Mouse (Mus musculus): ENCODE measurements around the gene Rnase1. TPM values are rescaled to one million over a fixed set of nuclear protein-coding genes. Genes with fewer than 3 reads are reported as not detected.
A peak's percentile ranks its signal among the peaks of the same experiment; 100 is the strongest.
"Not testable (repeated sequence)": the region's sequence is repeated elsewhere in the genome, so short reads cannot be mapped to it uniquely, and the experiment has no call there.

Gene Rnase1
- polyA plus RNA-seq, 1 experiment from 2014 or later: not detected

GRCm38 (mm10) chr14:51104366-51104765, 42.2 kb downstream of the Rnase1 start:
- H3K4me1 ChIP-seq (replicated peaks; ENCODE audit: control insufficient read depth, insufficient read depth, low read length): no peaks in the 10 kb centered on the region
- DNase-seq (ENCODE audit: low spot score) (no peak), ATAC-seq (ENCODE audit: low FRiP score) (no peak)
- no peaks in the 10 kb centered on the region for H3K27me3 ChIP-seq (ENCODE audit: control insufficient read depth, insufficient read depth, low read length)
- H3K4me2 ChIP-seq (replicated peaks; ENCODE audit: low read depth, low read length): no peak overlapping the region
- WGBS: 84% methylated on average over 2 of the region's 2 CpGs
- no peak overlapping the region for H3K9ac ChIP-seq (ENCODE audit: low read depth, low read length)
- no peak overlapping the region for H3K27ac ChIP-seq (ENCODE audit: low read depth, low read length)
- H3K4me3 ChIP-seq (ENCODE audit: low read depth, low read length): no peak overlapping the region
- H3K36me3 ChIP-seq (ENCODE audit: control insufficient read depth, insufficient read depth, low read length): no peaks in the 10 kb centered on the region
- H3K9me3 ChIP-seq (ENCODE audit: control insufficient read depth, low read length): no peaks in the 10 kb centered on the region

GRCm38 (mm10) chr14:51103217-51103616, 43.4 kb downstream of the Rnase1 start:
- WGBS: 64% methylated on average over 3 of the region's 3 CpGs
- no peaks in the 10 kb centered on the region for H3K4me1 ChIP-seq (replicated peaks; ENCODE audit: control insufficient read depth, insufficient read depth, low read length)
- H3K4me3 ChIP-seq (ENCODE audit: low read depth, low read length): no peak overlapping the region
- H3K9ac ChIP-seq (ENCODE audit: low read depth, low read length): no peak overlapping the region
- DNase-seq (ENCODE audit: low spot score) (peak; percentile 78), ATAC-seq (ENCODE audit: low FRiP score) (peak; percentile 56; the same call in 1 of the 2 replicates)
- H3K4me2 ChIP-seq (replicated peaks; ENCODE audit: low read depth, low read length): no peak overlapping the region
- H3K9me3 ChIP-seq (ENCODE audit: control insufficient read depth, low read length): no peaks in the 10 kb centered on the region
- H3K27me3 ChIP-seq (ENCODE audit: control insufficient read depth, insufficient read depth, low read length): no peaks in the 10 kb centered on the region
- no peaks in the 10 kb centered on the region for H3K36me3 ChIP-seq (ENCODE audit: control insufficient read depth, insufficient read depth, low read length)
- H3K27ac ChIP-seq (ENCODE audit: low read depth, low read length): no peak overlapping the region

- no peaks in the 10 kb centered on the region for H3K9me3 ChIP-seq (ENCODE audit: control insufficient read depth, low read length)
Measured at GRCm38 (mm10) chr14:51101284-51101683, 45.3 kb downstream of the Rnase1 start.

GRCm38 (mm10) chr14:51098921-51099320, 47.7 kb downstream of the Rnase1 start:
- H3K4me1 ChIP-seq (replicated peaks; ENCODE audit: control insufficient read depth, insufficient read depth, low read length): no peaks in the 10 kb centered on the region
- no peak overlapping the region for H3K4me3 ChIP-seq (ENCODE audit: low read depth, low read length)
- no peak for DNase-seq (ENCODE audit: low spot score)
- ATAC-seq (ENCODE audit: low FRiP score): no peak
- no peak overlapping the region for H3K27ac ChIP-seq (ENCODE audit: low read depth, low read length)
- H3K36me3 ChIP-seq (ENCODE audit: control insufficient read depth, insufficient read depth, low read length): no peaks in the 10 kb centered on the region
- H3K9ac ChIP-seq (ENCODE audit: low read depth, low read length): no peak overlapping the region
- no peaks in the 10 kb centered on the region for H3K27me3 ChIP-seq (ENCODE audit: control insufficient read depth, insufficient read depth, low read length)
- 96% methylated on average over 11 of the region's 11 CpGs for WGBS
- no peaks in the 10 kb centered on the region for H3K9me3 ChIP-seq (ENCODE audit: control insufficient read depth, low read length)
- no peak overlapping the region for H3K4me2 ChIP-seq (replicated peaks; ENCODE audit: low read depth, low read length)

More at GRCm38 (mm10) chr14:51101284-51101683, 45.3 kb downstream of the Rnase1 start:
- no peak overlapping the region for H3K4me2 ChIP-seq (replicated peaks; ENCODE audit: low read depth, low read length)
- DNase-seq (ENCODE audit: low spot score) (no peak), ATAC-seq (ENCODE audit: low FRiP score) (no peak)
- no peaks in the 10 kb centered on the region for H3K27me3 ChIP-seq (ENCODE audit: control insufficient read depth, insufficient read depth, low read length)
- no peaks in the 10 kb centered on the region for H3K4me1 ChIP-seq (replicated peaks; ENCODE audit: control insufficient read depth, insufficient read depth, low read length)
- no peak overlapping the region for H3K9ac ChIP-seq (ENCODE audit: low read depth, low read length)
- no peak overlapping the region for H3K27ac ChIP-seq (ENCODE audit: low read depth, low read length)
- 81% methylated on average over 9 of the region's 9 CpGs for WGBS
- H3K4me3 ChIP-seq (ENCODE audit: low read depth, low read length): no peak overlapping the region
- H3K36me3 ChIP-seq (ENCODE audit: control insufficient read depth, insufficient read depth, low read length): no peaks in the 10 kb centered on the region

- not testable (repeated sequence) for H3K27me3 ChIP-seq (ENCODE audit: control insufficient read depth, insufficient read depth, low read length); H3K4me1 ChIP-seq (replicated peaks; ENCODE audit: control insufficient read depth, insufficient read depth, low read length); H3K27ac ChIP-seq (ENCODE audit: low read depth, low read length); H3K4me2 ChIP-seq (replicated peaks; ENCODE audit: low read depth, low read length); H3K4me3 ChIP-seq (ENCODE audit: low read depth, low read length); H3K9me3 ChIP-seq (ENCODE audit: control insufficient read depth, low read length); H3K9ac ChIP-seq (ENCODE audit: low read depth, low read length); H3K36me3 ChIP-seq (ENCODE audit: control insufficient read depth, insufficient read depth, low read length)
- ATAC-seq (ENCODE audit: low FRiP score) (peak; percentile 33; the same call in 1 of the 2 replicates), DNase-seq (ENCODE audit: low spot score) (peak; percentile 61)
- WGBS: 47% methylated on average over 1 of the region's 1 CpGs
Measured at GRCm38 (mm10) chr14:51098300-51098699, 48.3 kb downstream of the Rnase1 start.

GRCm38 (mm10) chr14:51095736-51096524, 50.7 kb downstream of the Rnase1 start:
- 77% methylated on average over 9 of the region's 9 CpGs for WGBS
- Histone ChIP-seq H3K36me3 (ENCODE audit: control insufficient read depth, insufficient read depth, low read length) (no peaks in the 10 kb centered on the region), H3K4me1 (replicated peaks; ENCODE audit: control insufficient read depth, insufficient read depth, low read length) (no peaks in the 10 kb centered on the region), H3K4me2 (replicated peaks; ENCODE audit: low read depth, low read length) (no peak overlapping the region), H3K9ac (ENCODE audit: low read depth, low read length) (no peak overlapping the region), H3K27me3 (ENCODE audit: control insufficient read depth, insufficient read depth, low read length) (no peaks in the 10 kb centered on the region), H3K9me3 (ENCODE audit: control insufficient read depth, low read length) (no peaks in the 10 kb centered on the region), H3K27ac (ENCODE audit: low read depth, low read length) (no peak overlapping the region), H3K4me3 (ENCODE audit: low read depth, low read length) (no peak overlapping the region)
- ATAC-seq (ENCODE audit: low FRiP score) (no peak), DNase-seq (ENCODE audit: low spot score) (no peak)

Other genes starting within 250 kb of the Rnase1 start
- 0.11 TPM in 1 of 2 replicates, not detected in the other for gene Klhl33, start 249.3 kb downstream of the Rnase1 start, polyA plus RNA-seq (2014; fragmentation: Nextera tagmentation; extraction: Ambion mirVana)
- gene Osgep, start 221.9 kb downstream of the Rnase1 start, polyA plus RNA-seq (2014; fragmentation: Nextera tagmentation; extraction: Ambion mirVana): 146 and 160 TPM in 2 replicates
- 344 and 364 TPM in 2 replicates for gene Apex1, start 221.8 kb downstream of the Rnase1 start, polyA plus RNA-seq (2014; fragmentation: Nextera tagmentation; extraction: Ambion mirVana)
- 53.8 and 55.6 TPM in 2 replicates for gene Pip4p1, start 215.9 kb downstream of the Rnase1 start, polyA plus RNA-seq (2014; fragmentation: Nextera tagmentation; extraction: Ambion mirVana)
- gene Pnp, start 215.7 kb downstream of the Rnase1 start, polyA plus RNA-seq (2014; fragmentation: Nextera tagmentation; extraction: Ambion mirVana): 62.1 and 63.9 TPM in 2 replicates
- not detected in 2 replicates for gene Gm49342, start 202.3 kb downstream of the Rnase1 start, polyA plus RNA-seq (2014; fragmentation: Nextera tagmentation; extraction: Ambion mirVana)
- gene Pnp2, start 190.8 kb downstream of the Rnase1 start, polyA plus RNA-seq (2014; fragmentation: Nextera tagmentation; extraction: Ambion mirVana): 0.36 and 0.52 TPM in 2 replicates
- not detected in 2 replicates for gene Rnase10, start 139.0 kb downstream of the Rnase1 start, polyA plus RNA-seq (2014; fragmentation: Nextera tagmentation; extraction: Ambion mirVana)
- gene Rnase9, start 104.9 kb downstream of the Rnase1 start, polyA plus RNA-seq (2014; fragmentation: Nextera tagmentation; extraction: Ambion mirVana): not detected in 2 replicates
- not detected in 2 replicates for gene Rnase11, start 96.6 kb downstream of the Rnase1 start, polyA plus RNA-seq (2014; fragmentation: Nextera tagmentation; extraction: Ambion mirVana)
- not detected in 2 replicates for gene Rnase12, start 89.1 kb downstream of the Rnase1 start, polyA plus RNA-seq (2014; fragmentation: Nextera tagmentation; extraction: Ambion mirVana)
- not detected in 2 replicates for gene Olfr750, start 72.3 kb downstream of the Rnase1 start, polyA plus RNA-seq (2014; fragmentation: Nextera tagmentation; extraction: Ambion mirVana)
- 17.3 and 19.2 TPM in 2 replicates for gene Rnase4, start 55.7 kb downstream of the Rnase1 start, polyA plus RNA-seq (2014; fragmentation: Nextera tagmentation; extraction: Ambion mirVana)
- gene Ang, start 55.6 kb downstream of the Rnase1 start, polyA plus RNA-seq (2014; fragmentation: Nextera tagmentation; extraction: Ambion mirVana): 2.8 and 3.0 TPM in 2 replicates
- gene Eddm3b, start 32.4 kb downstream of the Rnase1 start, polyA plus RNA-seq (2014; fragmentation: Nextera tagmentation; extraction: Ambion mirVana): 0.15 and 0.24 TPM in 2 replicates
- gene Rnase6, start 22.9 kb downstream of the Rnase1 start, polyA plus RNA-seq (2014; fragmentation: Nextera tagmentation; extraction: Ambion mirVana): 0.24 TPM in 1 of 2 replicates, not detected in the other
- gene Rnase2b, start 15.5 kb upstream of the Rnase1 start, polyA plus RNA-seq (2014; fragmentation: Nextera tagmentation; extraction: Ambion mirVana): not detected in 2 replicates
- gene Ang2, start 52.4 kb upstream of the Rnase1 start, polyA plus RNA-seq (2014; fragmentation: Nextera tagmentation; extraction: Ambion mirVana): not detected in 2 replicates
- gene Ear14, start 56.6 kb upstream of the Rnase1 start, polyA plus RNA-seq (2014; fragmentation: Nextera tagmentation; extraction: Ambion mirVana): not detected in 2 replicates
- not detected in 2 replicates for gene Rnase2a, start 109.3 kb upstream of the Rnase1 start, polyA plus RNA-seq (2014; fragmentation: Nextera tagmentation; extraction: Ambion mirVana)
- gene Gm7247, start 215.0 kb upstream of the Rnase1 start, polyA plus RNA-seq (2014; fragmentation: Nextera tagmentation; extraction: Ambion mirVana): not detected in 2 replicates

Measured in hindbrain, embryonic 11.5 days (tissue).